Mouse (Mus musculus): Measurements from ENCODE around the gene Nr1h2. TPM values are rescaled to one million over a fixed set of nuclear protein-coding genes. Genes with fewer than 3 reads are reported as not detected.

Gene Nr1h2
- polyA plus RNA-seq, 1 experiment from 2014 or later = 71.3 TPM

DNA sequence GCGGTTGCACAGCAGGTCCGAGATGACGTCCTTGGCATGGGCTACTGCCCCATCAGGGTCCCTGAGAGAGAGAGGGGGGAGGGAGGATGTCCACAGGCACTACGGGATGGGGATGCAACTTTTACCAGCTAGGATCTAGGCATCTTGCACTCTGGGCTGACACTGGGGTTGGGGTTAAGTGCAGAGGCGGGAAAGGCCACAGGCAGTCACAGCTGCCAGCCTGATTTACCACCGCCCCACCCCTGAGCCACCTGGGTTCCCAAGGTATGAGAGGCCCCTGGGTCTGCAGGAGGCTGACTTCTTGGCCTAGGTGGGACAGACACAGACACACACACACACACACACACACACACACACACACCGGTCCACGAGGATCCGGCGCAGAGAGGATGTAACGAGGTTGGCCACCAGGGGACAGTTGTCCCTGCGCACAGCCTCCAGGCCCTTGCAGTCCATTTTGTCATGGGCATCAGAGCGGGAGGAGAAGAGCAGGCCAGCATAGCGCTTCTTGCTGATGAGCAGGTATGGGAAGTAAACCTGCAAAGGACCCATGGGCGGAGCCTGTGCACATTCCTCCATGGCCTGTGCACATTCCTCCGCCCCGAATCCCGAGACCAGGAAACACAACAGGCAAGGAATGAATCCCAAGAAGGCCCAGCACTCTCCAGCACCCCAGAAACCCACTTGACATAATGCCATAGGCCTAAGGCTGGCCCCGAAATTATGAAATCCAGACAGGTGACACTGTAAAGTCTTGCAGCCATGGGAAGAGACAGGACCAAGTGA lies 18.9 kb downstream of the Nr1h2 start:
- WGBS = 79% methylated on average over 19 of the region's 19 CpGs
- H3K36me3 ChIP-seq (ENCODE audit: control insufficient read depth, insufficient read depth) = peaks cover 41% of the 10 kb centered on the region
- H3K9ac ChIP-seq (ENCODE audit: low read depth, low read length) = no peak overlapping the region

GRCm38 (mm10) chr7:44534242-44534641 lies 19.5 kb downstream of the Nr1h2 start:
- no peak overlapping the region for H3K9ac ChIP-seq (ENCODE audit: low read depth, low read length)
- no peak for TF ChIP-seq CTCF (IDR thresholded peaks at IDR 0.05; ENCODE audit: low read depth)
- H3K27ac ChIP-seq (ENCODE audit: low read depth, low read length) = no peak overlapping the region
- ATAC-seq = no peak
- no peaks in the 10 kb centered on the region for H3K27me3 ChIP-seq (replicated peaks; ENCODE audit: control insufficient read depth, insufficient read depth, low read length)
- H3K9me3 ChIP-seq (ENCODE audit: control insufficient read depth) = no peaks in the 10 kb centered on the region
- peaks cover 35% of the 10 kb centered on the region for H3K36me3 ChIP-seq (ENCODE audit: control insufficient read depth, insufficient read depth)
- H3K4me3 ChIP-seq (ENCODE audit: low read depth, low read length) = no peak overlapping the region
- 85% methylated on average over 13 of the region's 13 CpGs for WGBS
- H3K4me2 ChIP-seq (replicated peaks; ENCODE audit: low read depth) = no peak overlapping the region
- H3K4me1 ChIP-seq (replicated peaks; ENCODE audit: control insufficient read depth, insufficient read depth, low read length) = no peaks in the 10 kb centered on the region

More for the DNA sequence above, 18.9 kb downstream of the Nr1h2 start:
- Histone ChIP-seq H3K4me3 (ENCODE audit: low read depth, low read length) (no peak overlapping the region), H3K27ac (ENCODE audit: low read depth, low read length) (no peak overlapping the region), H3K4me2 (replicated peaks; ENCODE audit: low read depth) (no peak overlapping the region), H3K27me3 (replicated peaks; ENCODE audit: control insufficient read depth, insufficient read depth, low read length) (no peaks in the 10 kb centered on the region), H3K9me3 (ENCODE audit: control insufficient read depth) (no peaks in the 10 kb centered on the region), H3K4me1 (replicated peaks; ENCODE audit: control insufficient read depth, insufficient read depth, low read length) (no peaks in the 10 kb centered on the region)
- peak; percentile 50 for TF ChIP-seq CTCF (IDR thresholded peaks at IDR 0.05; ENCODE audit: low read depth)
- no peak for ATAC-seq

DNA sequence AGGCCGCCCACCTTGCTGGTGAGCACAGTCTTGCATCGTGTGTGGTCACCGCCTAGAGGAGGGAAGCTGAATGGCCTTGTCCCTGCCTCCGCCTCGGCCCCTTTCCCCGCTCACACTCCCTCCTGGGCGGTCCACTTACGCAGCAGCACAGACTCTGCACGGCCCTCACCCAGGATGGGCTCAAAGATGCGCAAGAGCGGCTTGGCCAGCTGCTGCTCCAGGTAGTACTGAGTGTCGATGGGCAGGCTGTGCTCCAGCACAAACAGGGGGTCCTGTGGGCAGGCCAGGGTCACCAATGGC lies 20.1 kb downstream of the Nr1h2 start:
- Histone ChIP-seq H3K4me3 (ENCODE audit: low read depth, low read length) (no peak overlapping the region), H3K36me3 (ENCODE audit: control insufficient read depth, insufficient read depth) (peaks cover 29% of the 10 kb centered on the region), H3K9me3 (ENCODE audit: control insufficient read depth) (no peaks in the 10 kb centered on the region), H3K27ac (ENCODE audit: low read depth, low read length) (no peak overlapping the region), H3K27me3 (replicated peaks; ENCODE audit: control insufficient read depth, insufficient read depth, low read length) (no peaks in the 10 kb centered on the region), H3K4me1 (replicated peaks; ENCODE audit: control insufficient read depth, insufficient read depth, low read length) (no peaks in the 10 kb centered on the region), H3K4me2 (replicated peaks; ENCODE audit: low read depth) (no peak overlapping the region), H3K9ac (ENCODE audit: low read depth, low read length) (no peak overlapping the region)
- no peak for TF ChIP-seq CTCF (IDR thresholded peaks at IDR 0.05; ENCODE audit: low read depth)
- WGBS = 81% methylated on average over 12 of the region's 12 CpGs
- ATAC-seq = no peak

DNA sequence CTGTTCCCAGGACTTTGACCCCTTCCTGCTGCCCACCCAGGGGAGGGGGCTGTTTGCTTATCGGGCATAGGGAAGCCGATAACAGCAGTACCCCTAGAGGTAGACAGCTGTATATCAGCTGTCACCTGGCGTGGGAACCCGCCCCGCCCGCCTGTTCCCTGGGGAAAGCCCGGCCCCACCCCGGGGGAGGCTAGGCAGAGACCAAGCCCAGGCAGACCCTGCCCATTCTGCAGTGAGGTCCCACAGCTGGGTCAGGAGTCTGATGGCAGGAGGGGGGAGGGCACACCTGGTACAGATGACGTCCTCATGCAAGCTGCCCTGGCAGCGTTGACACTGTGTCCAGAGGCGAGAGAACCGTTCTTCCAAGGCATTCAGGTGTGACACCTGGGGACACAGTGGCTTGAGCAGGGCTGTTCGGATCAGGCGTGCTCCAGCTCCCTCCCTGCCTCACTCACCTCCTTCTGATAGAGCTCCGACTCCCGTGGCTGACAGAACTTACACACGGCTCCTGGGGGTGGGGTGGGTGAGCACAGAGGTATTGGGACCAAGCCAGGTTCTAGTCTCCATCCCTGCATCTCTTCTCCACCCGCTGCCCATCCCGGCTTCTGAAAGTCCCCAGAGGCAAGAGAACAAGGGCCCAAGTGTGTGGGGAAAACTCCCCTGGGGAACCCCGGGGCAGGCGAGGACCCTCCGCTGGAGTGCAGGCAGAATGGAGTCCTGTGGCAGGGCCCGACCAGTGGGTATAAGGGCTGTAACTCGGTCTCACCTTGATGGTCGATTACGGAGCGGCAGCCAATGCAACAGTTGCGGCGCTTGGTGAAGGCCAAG lies 20.6 kb downstream of the Nr1h2 start:
- Histone ChIP-seq H3K4me3 (ENCODE audit: low read depth, low read length) (no peak overlapping the region), H3K4me2 (replicated peaks; ENCODE audit: low read depth) (peak overlapping the region; percentile 30; the same call in 1 of the 2 replicates), H3K9me3 (ENCODE audit: control insufficient read depth) (no peaks in the 10 kb centered on the region), H3K27ac (ENCODE audit: low read depth, low read length) (no peak overlapping the region), H3K4me1 (replicated peaks; ENCODE audit: control insufficient read depth, insufficient read depth, low read length) (no peaks in the 10 kb centered on the region), H3K27me3 (replicated peaks; ENCODE audit: control insufficient read depth, insufficient read depth, low read length) (no peaks in the 10 kb centered on the region), H3K9ac (ENCODE audit: low read depth, low read length) (no peak overlapping the region), H3K36me3 (ENCODE audit: control insufficient read depth, insufficient read depth) (peaks cover 24% of the 10 kb centered on the region)
- WGBS = 64% methylated on average over 29 of the region's 29 CpGs
- TF ChIP-seq CTCF (IDR thresholded peaks at IDR 0.05; ENCODE audit: low read depth) = peak; percentile 13; the same call in 1 of the 2 replicates
- ATAC-seq = no peak

GRCm38 (mm10) chr7:44531946-44532732 lies 21.6 kb downstream of the Nr1h2 start, which contains the start of gene Spib:
Spib (minus strand) TSS chr7:44532071.
- no peaks in the 10 kb centered on the region for H3K9me3 ChIP-seq (ENCODE audit: control insufficient read depth)
- H3K27ac ChIP-seq (ENCODE audit: low read depth, low read length) = no peak within 1 kb of the TSS
- H3K9ac ChIP-seq (ENCODE audit: low read depth, low read length) = no peak within 1 kb of the TSS
- ATAC-seq = no peak
- peak within 1 kb of the TSS; percentile 30; the same call in 1 of the 2 replicates for H3K4me2 ChIP-seq (replicated peaks; ENCODE audit: low read depth)
- peaks cover 3% of the 10 kb centered on the region; the same call in 1 of the 2 replicates for H3K4me1 ChIP-seq (replicated peaks; ENCODE audit: control insufficient read depth, insufficient read depth, low read length)
- H3K36me3 ChIP-seq (ENCODE audit: control insufficient read depth, insufficient read depth) = peaks cover 15% of the 10 kb centered on the region
- 86% methylated on average over 4 of the region's 4 CpGs for WGBS
- no peak for TF ChIP-seq CTCF (IDR thresholded peaks at IDR 0.05; ENCODE audit: low read depth)
- no peaks in the 10 kb centered on the region for H3K27me3 ChIP-seq (replicated peaks; ENCODE audit: control insufficient read depth, insufficient read depth, low read length)
- no peak within 1 kb of the TSS for H3K4me3 ChIP-seq (ENCODE audit: low read depth, low read length)

GRCm38 (mm10) chr7:44531207-44531606 lies 22.5 kb downstream of the Nr1h2 start:
- Histone ChIP-seq H3K4me1 (replicated peaks; ENCODE audit: control insufficient read depth, insufficient read depth, low read length) (peaks cover 3% of the 10 kb centered on the region; the same call in 1 of the 2 replicates), H3K9ac (ENCODE audit: low read depth, low read length) (no peak overlapping the region), H3K27ac (ENCODE audit: low read depth, low read length) (no peak overlapping the region), H3K36me3 (ENCODE audit: control insufficient read depth, insufficient read depth) (peaks cover 5% of the 10 kb centered on the region; the same call in 1 of the 2 replicates), H3K4me2 (replicated peaks; ENCODE audit: low read depth) (no peak overlapping the region), H3K27me3 (replicated peaks; ENCODE audit: control insufficient read depth, insufficient read depth, low read length) (no peaks in the 10 kb centered on the region), H3K9me3 (ENCODE audit: control insufficient read depth) (no peaks in the 10 kb centered on the region), H3K4me3 (ENCODE audit: low read depth, low read length) (no peak overlapping the region)
- WGBS = 35% methylated on average over 5 of the region's 5 CpGs
- no peak for TF ChIP-seq CTCF (IDR thresholded peaks at IDR 0.05; ENCODE audit: low read depth)
- no peak for ATAC-seq
